Mouse (Mus musculus): ENCODE results near the gene Nhsl2. TPM values are rescaled to one million over a fixed set of nuclear protein-coding genes. Genes with fewer than 3 reads are reported as not detected.

Gene Nhsl2
- polyA plus RNA-seq, 1 experiment from 2014 or later, result 10.5 TPM

DNA sequence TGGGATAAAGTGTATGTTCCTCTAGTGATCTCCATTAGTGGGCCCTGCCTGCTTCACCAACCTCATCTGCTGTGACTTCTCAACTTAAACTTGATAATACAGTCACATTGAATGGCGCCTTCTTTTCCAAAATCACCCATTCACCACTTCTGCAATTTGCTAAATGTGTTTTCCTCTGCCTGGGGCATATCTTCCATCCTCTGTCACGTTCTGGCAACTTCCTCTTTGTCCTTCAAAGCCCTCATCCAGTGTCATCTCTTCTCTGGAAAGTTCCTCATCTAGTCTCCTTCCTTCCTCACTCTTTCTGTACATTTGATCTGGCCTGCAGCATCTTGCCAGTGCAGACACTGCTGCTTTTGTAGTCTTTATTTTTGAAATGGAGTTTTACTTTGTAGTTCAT, 158.8 kb downstream of the Nhsl2 start:
- H3K36me3 ChIP-seq (ENCODE audit: control insufficient read depth, insufficient read depth, low read length), result no peaks in the 10 kb centered on the region
- 54% methylated on average over 2 of the region's 2 CpGs for WGBS
- peaks cover 7% of the 10 kb centered on the region; the same call in 1 of the 2 replicates for H3K4me1 ChIP-seq (ENCODE audit: control insufficient read depth, insufficient read depth, low read length)
- H3K4me3 ChIP-seq (replicated peaks; ENCODE audit: low read length), result no peak overlapping the region
- H3K27ac ChIP-seq (ENCODE audit: low read length), result no peak overlapping the region
- H3K27me3 ChIP-seq (ENCODE audit: control insufficient read depth, insufficient read depth, low read length), result peaks cover 3% of the 10 kb centered on the region
- no peaks in the 10 kb centered on the region for H3K9me3 ChIP-seq (replicated peaks; ENCODE audit: control insufficient read depth, low read length)
- no peak overlapping the region for H3K4me2 ChIP-seq (ENCODE audit: low read depth, low read length)
- no peak overlapping the region for H3K9ac ChIP-seq (ENCODE audit: low read length)
- ATAC-seq (ENCODE audit: insufficient read depth, low FRiP score), result no peak

DNA sequence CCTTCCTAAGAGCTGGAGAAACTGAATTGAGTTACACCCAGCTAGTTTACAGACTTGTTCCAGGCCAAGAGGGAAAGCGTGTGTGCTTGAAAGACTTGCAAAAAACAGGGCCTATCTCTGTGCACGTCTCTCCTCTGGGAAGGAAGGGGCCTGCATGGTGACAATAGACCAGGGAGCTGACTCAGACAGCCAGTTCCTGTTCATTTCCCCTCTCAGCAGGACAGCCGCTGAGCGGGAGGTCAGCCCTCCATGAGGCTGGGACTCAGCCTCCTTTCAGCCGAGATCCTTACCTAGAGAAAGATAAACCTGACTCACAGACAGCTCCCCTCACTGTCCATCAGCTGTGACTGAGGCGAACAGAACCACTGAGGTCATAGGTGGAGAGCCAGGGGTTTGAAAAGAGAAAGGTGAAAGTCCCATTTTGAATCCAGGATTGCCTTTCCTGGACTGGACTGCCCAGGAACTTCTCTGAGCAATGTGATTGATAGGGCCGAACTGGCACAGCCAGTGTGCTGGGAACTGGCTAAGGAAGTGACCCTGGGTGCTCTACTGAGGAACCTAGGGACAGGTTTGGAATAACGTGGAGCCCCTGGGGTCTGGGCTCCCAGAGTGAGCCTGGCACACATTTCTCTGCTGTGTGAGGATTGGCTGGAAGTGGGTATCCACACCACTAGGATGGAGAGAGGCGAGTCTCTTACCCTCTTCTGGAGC, 168.2 kb downstream of the Nhsl2 start:
- WGBS, result 43% methylated on average over 9 of the region's 9 CpGs
- ATAC-seq (ENCODE audit: insufficient read depth, low FRiP score), result no peak
- H3K4me3 ChIP-seq (replicated peaks; ENCODE audit: low read length), result peak overlapping the region; percentile 4; the same call in 1 of the 2 replicates

GRCm38 (mm10) chrX:102018890-102019289, 169.7 kb downstream of the Nhsl2 start:
- Histone ChIP-seq H3K4me2 (ENCODE audit: low read depth, low read length) (no peak overlapping the region), H3K27ac (ENCODE audit: low read length) (0 out of 2 replicates have a peak overlapping the region, but pooled peaks have one; percentile 49), H3K9ac (ENCODE audit: low read length) (no peak overlapping the region), H3K9me3 (replicated peaks; ENCODE audit: control insufficient read depth, low read length) (no peaks in the 10 kb centered on the region), H3K27me3 (ENCODE audit: control insufficient read depth, insufficient read depth, low read length) (peaks cover 9% of the 10 kb centered on the region), H3K4me1 (ENCODE audit: control insufficient read depth, insufficient read depth, low read length) (peaks cover 5% of the 10 kb centered on the region; the same call in 1 of the 2 replicates), H3K4me3 (replicated peaks; ENCODE audit: low read length) (no peak overlapping the region), H3K36me3 (ENCODE audit: control insufficient read depth, insufficient read depth, low read length) (no peaks in the 10 kb centered on the region)
- WGBS, result 41% methylated on average over 3 of the region's 3 CpGs
- ATAC-seq (ENCODE audit: insufficient read depth, low FRiP score), result peak; percentile 73

More for the DNA sequence above, 168.2 kb downstream of the Nhsl2 start:
- Histone ChIP-seq H3K9me3 (replicated peaks; ENCODE audit: control insufficient read depth, low read length) (no peaks in the 10 kb centered on the region), H3K27me3 (ENCODE audit: control insufficient read depth, insufficient read depth, low read length) (peaks cover 9% of the 10 kb centered on the region), H3K4me2 (ENCODE audit: low read depth, low read length) (no peak overlapping the region), H3K9ac (ENCODE audit: low read length) (0 out of 2 replicates have a peak overlapping the region, but pooled peaks have one; percentile 7), H3K4me1 (ENCODE audit: control insufficient read depth, insufficient read depth, low read length) (peaks cover 5% of the 10 kb centered on the region; the same call in 1 of the 2 replicates), H3K27ac (ENCODE audit: low read length) (peak overlapping the region; percentile 23), H3K36me3 (ENCODE audit: control insufficient read depth, insufficient read depth, low read length) (no peaks in the 10 kb centered on the region)

GRCm38 (mm10) chrX:102019471-102020240, 170.5 kb downstream of the Nhsl2 start:
- no peak overlapping the region for H3K4me3 ChIP-seq (replicated peaks; ENCODE audit: low read length)
- H3K4me1 ChIP-seq (ENCODE audit: control insufficient read depth, insufficient read depth, low read length), result peaks cover 5% of the 10 kb centered on the region; the same call in 1 of the 2 replicates
- no peak for ATAC-seq (ENCODE audit: insufficient read depth, low FRiP score)
- 60% methylated on average over 7 of the region's 7 CpGs for WGBS
- H3K9me3 ChIP-seq (replicated peaks; ENCODE audit: control insufficient read depth, low read length), result no peaks in the 10 kb centered on the region
- H3K27ac ChIP-seq (ENCODE audit: low read length), result no peak overlapping the region
- peaks cover 9% of the 10 kb centered on the region for H3K27me3 ChIP-seq (ENCODE audit: control insufficient read depth, insufficient read depth, low read length)
- no peaks in the 10 kb centered on the region for H3K36me3 ChIP-seq (ENCODE audit: control insufficient read depth, insufficient read depth, low read length)
- no peak overlapping the region for H3K4me2 ChIP-seq (ENCODE audit: low read depth, low read length)
- H3K9ac ChIP-seq (ENCODE audit: low read length), result no peak overlapping the region

- Histone ChIP-seq H3K27me3 (ENCODE audit: control insufficient read depth, insufficient read depth, low read length) (no peaks in the 10 kb centered on the region; the same call in 1 of the 2 replicates), H3K4me2 (ENCODE audit: low read depth, low read length) (no peak overlapping the region), H3K9ac (ENCODE audit: low read length) (no peak overlapping the region), H3K4me1 (ENCODE audit: control insufficient read depth, insufficient read depth, low read length) (no peaks in the 10 kb centered on the region), H3K36me3 (ENCODE audit: control insufficient read depth, insufficient read depth, low read length) (no peaks in the 10 kb centered on the region), H3K27ac (ENCODE audit: low read length) (no peak overlapping the region), H3K4me3 (replicated peaks; ENCODE audit: low read length) (no peak overlapping the region), H3K9me3 (replicated peaks; ENCODE audit: control insufficient read depth, low read length) (no peaks in the 10 kb centered on the region)
- no peak for ATAC-seq (ENCODE audit: insufficient read depth, low FRiP score)
- 44% methylated on average over 3 of the region's 3 CpGs for WGBS
Observed at GRCm38 (mm10) chrX:102024976-102025375, 175.8 kb downstream of the Nhsl2 start.

GRCm38 (mm10) chrX:102031851-102032250, 182.7 kb downstream of the Nhsl2 start:
- Histone ChIP-seq H3K36me3 (ENCODE audit: control insufficient read depth, insufficient read depth, low read length) (no peaks in the 10 kb centered on the region), H3K9me3 (replicated peaks; ENCODE audit: control insufficient read depth, low read length) (no peaks in the 10 kb centered on the region), H3K4me3 (replicated peaks; ENCODE audit: low read length) (no peak overlapping the region), H3K4me2 (ENCODE audit: low read depth, low read length) (no peak overlapping the region), H3K27me3 (ENCODE audit: control insufficient read depth, insufficient read depth, low read length) (no peaks in the 10 kb centered on the region; the same call in 1 of the 2 replicates), H3K9ac (ENCODE audit: low read length) (no peak overlapping the region), H3K4me1 (ENCODE audit: control insufficient read depth, insufficient read depth, low read length) (peaks cover 3% of the 10 kb centered on the region; the same call in 1 of the 2 replicates), H3K27ac (ENCODE audit: low read length) (no peak overlapping the region)
- WGBS, result 46% methylated on average over 6 of the region's 6 CpGs
- ATAC-seq (ENCODE audit: insufficient read depth, low FRiP score), result no peak

DNA sequence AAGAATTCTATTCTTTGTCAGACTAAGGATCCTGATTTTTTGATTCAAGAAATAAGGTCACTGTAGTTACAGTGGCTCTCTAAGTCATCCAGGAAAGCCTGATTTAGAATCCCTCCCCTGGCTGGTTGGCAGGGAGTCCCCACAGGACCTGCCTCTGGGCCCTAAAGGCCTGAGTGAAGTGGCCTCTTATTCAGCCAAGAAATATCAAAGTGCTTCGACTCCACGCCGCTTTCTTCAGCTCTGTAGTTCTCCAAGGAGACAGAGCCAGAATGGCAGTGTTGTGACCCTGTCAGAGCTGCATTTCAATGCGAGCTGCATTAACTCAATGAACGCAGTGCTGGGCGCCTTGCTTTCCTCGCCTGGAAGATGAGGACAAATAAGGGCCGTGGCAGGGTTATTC, 183.2 kb downstream of the Nhsl2 start:
- H3K27me3 ChIP-seq (ENCODE audit: control insufficient read depth, insufficient read depth, low read length), result no peaks in the 10 kb centered on the region; the same call in 1 of the 2 replicates
- no peaks in the 10 kb centered on the region for H3K9me3 ChIP-seq (replicated peaks; ENCODE audit: control insufficient read depth, low read length)
- WGBS, result 81% methylated on average over 8 of the region's 8 CpGs
- H3K4me3 ChIP-seq (replicated peaks; ENCODE audit: low read length), result no peak overlapping the region
- no peak overlapping the region for H3K9ac ChIP-seq (ENCODE audit: low read length)
- H3K36me3 ChIP-seq (ENCODE audit: control insufficient read depth, insufficient read depth, low read length), result no peaks in the 10 kb centered on the region
- no peak overlapping the region for H3K4me2 ChIP-seq (ENCODE audit: low read depth, low read length)
- H3K27ac ChIP-seq (ENCODE audit: low read length), result no peak overlapping the region
- H3K4me1 ChIP-seq (ENCODE audit: control insufficient read depth, insufficient read depth, low read length), result peaks cover 3% of the 10 kb centered on the region; the same call in 1 of the 2 replicates
- no peak for ATAC-seq (ENCODE audit: insufficient read depth, low FRiP score)

DNA sequence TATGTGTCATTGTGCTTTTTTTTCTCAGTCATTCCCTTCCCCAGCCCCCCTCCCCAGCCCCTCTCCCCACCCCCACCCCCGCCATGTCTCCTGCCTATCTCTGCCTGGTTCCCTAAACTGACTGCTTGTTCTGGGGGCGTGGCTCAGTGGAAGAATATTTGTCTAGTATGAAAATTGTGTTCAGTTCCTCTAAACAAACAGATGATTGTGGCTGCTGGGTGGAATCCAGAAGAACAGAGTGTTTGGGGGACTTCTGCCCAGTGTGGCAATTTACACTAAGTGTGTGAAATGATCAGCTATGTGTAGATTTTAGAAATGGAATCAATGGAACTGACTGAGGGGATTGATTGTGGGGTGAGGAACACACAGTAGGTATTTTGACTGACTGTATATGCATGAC, 184.4 kb downstream of the Nhsl2 start:
- no peak for ATAC-seq (ENCODE audit: insufficient read depth, low FRiP score)
- peaks cover 3% of the 10 kb centered on the region; the same call in 1 of the 2 replicates for H3K4me1 ChIP-seq (ENCODE audit: control insufficient read depth, insufficient read depth, low read length)
- H3K27me3 ChIP-seq (ENCODE audit: control insufficient read depth, insufficient read depth, low read length), result peaks cover 3% of the 10 kb centered on the region; the same call in 1 of the 2 replicates
- no peaks in the 10 kb centered on the region for H3K36me3 ChIP-seq (ENCODE audit: control insufficient read depth, insufficient read depth, low read length)
- no peak overlapping the region for H3K27ac ChIP-seq (ENCODE audit: low read length)
- H3K9ac ChIP-seq (ENCODE audit: low read length), result no peak overlapping the region
- 73% methylated on average over 2 of the region's 2 CpGs for WGBS
- H3K4me3 ChIP-seq (replicated peaks; ENCODE audit: low read length), result no peak overlapping the region
- H3K9me3 ChIP-seq (replicated peaks; ENCODE audit: control insufficient read depth, low read length), result no peaks in the 10 kb centered on the region
- no peak overlapping the region for H3K4me2 ChIP-seq (ENCODE audit: low read depth, low read length)

GRCm38 (mm10) chrX:102035671-102036070, 186.5 kb downstream of the Nhsl2 start:
- Histone ChIP-seq H3K9ac (ENCODE audit: low read length) (no peak overlapping the region), H3K9me3 (replicated peaks; ENCODE audit: control insufficient read depth, low read length) (no peaks in the 10 kb centered on the region), H3K27ac (ENCODE audit: low read length) (no peak overlapping the region), H3K36me3 (ENCODE audit: control insufficient read depth, insufficient read depth, low read length) (no peaks in the 10 kb centered on the region), H3K4me2 (ENCODE audit: low read depth, low read length) (no peak overlapping the region), H3K27me3 (ENCODE audit: control insufficient read depth, insufficient read depth, low read length) (peaks cover 7% of the 10 kb centered on the region; the same call in 1 of the 2 replicates), H3K4me1 (ENCODE audit: control insufficient read depth, insufficient read depth, low read length) (peaks cover 3% of the 10 kb centered on the region; the same call in 1 of the 2 replicates), H3K4me3 (replicated peaks; ENCODE audit: low read length) (no peak overlapping the region)
- ATAC-seq (ENCODE audit: insufficient read depth, low FRiP score), result no peak
- WGBS, result 60% methylated on average over 3 of the region's 3 CpGs

Measured in stomach, embryonic 16.5 days (tissue).